Mouse (Mus musculus): ENCODE measurements at regions not wholly inside any gene's neighbourhood (a gene's known extent, or its start where the extent isn't known, plus 50 kb on each side); places are given as distances from the start of the nearest gene placed in this dataset.

GRCm38 (mm10) chr16:86812692-86813091 lies 541.3 kb upstream of the N6amt1 start:
- TF ChIP-seq CTCF (IDR thresholded peaks at IDR 0.05; ENCODE audit: low read depth, low read length) (no peak), POLR2A (IDR thresholded peaks at IDR 0.05; ENCODE audit: extremely low read depth, insufficient read depth, low read length) (no peak)

Data from liver, adult 2 months (tissue).